14 mouse cellular contexts compared by ENCODE assay signal in the genomic region with DNA sequence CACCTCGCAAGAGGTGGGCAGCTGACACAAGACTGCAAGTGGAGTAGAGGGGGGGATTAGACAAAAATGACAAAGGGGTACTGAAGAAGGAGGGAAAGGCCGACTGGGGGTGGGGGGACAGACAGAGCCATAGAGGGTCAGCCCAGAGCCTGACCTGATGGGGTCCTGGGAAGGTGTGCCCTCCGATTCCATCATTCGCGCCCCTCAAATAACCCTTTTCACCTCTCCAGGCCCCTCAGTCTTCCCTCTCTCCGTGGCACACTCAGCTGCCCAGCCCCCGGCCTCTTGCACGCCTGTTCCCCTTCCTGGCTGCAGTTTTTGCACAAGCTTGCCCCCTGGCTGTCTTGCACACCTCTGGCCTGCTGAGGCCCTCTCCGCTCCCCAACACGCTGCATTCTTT. TPM values are rescaled to one million over a fixed set of nuclear protein-coding genes. Genes with fewer than 3 reads are reported as not detected.
A peak's percentile ranks its signal among the peaks of the same experiment; 100 is the strongest.
DNase-seq lines count a peak whose midpoint lies in the region; ATAC-seq and TF ChIP-seq lines count a peak whose summit lies in the region.
"Had no signal": no experiment of that assay in that cellular context is flagged by ENCODE, and none has a peak within 500 bp of the region (broad histone marks: within the 10 kb centered on the region; RNA-seq: fewer than 3 reads in every experiment).

No protein-coding gene starts in this region.

- peaks cover 38% of the 10 kb centered on the region for H3K4me1 ChIP-seq in forebrain, embryonic 11.5 days (replicated peaks; ENCODE audit: control insufficient read depth, insufficient read depth, low read length)
- no peaks in the 10 kb centered on the region for H3K4me1 ChIP-seq in forebrain, postnatal 0 days (ENCODE audit: insufficient read depth)
- H3K4me1 ChIP-seq in forebrain, embryonic 15.5 days = peaks cover 55% of the 10 kb centered on the region
- H3K4me1 ChIP-seq in midbrain, embryonic 16.5 days (ENCODE audit: control insufficient read depth, insufficient read depth, low read length) = peaks cover 31% of the 10 kb centered on the region

- no peak overlapping the region for H3K27ac ChIP-seq in forebrain, embryonic 11.5 days (ENCODE audit: low read depth, low read length)
- H3K27ac ChIP-seq in forebrain, postnatal 0 days (ENCODE audit: low read depth, low read length) = no peak overlapping the region
- peak overlapping the region; percentile 67; the same call in 1 of the 2 replicates for H3K27ac ChIP-seq in layer of hippocampus, adult 2 months
- no peak overlapping the region for H3K27ac ChIP-seq in forebrain, embryonic 15.5 days (replicated peaks)
- peak overlapping the region; percentile 23 for H3K27ac ChIP-seq in midbrain, embryonic 16.5 days (ENCODE audit: low read length)

- H3K9ac ChIP-seq in forebrain, embryonic 11.5 days (ENCODE audit: low read length) = no peak overlapping the region
- H3K9ac ChIP-seq in forebrain, postnatal 0 days = no peak overlapping the region
- no peak overlapping the region for H3K9ac ChIP-seq in forebrain, embryonic 15.5 days (replicated peaks)
- H3K9ac ChIP-seq in midbrain, embryonic 16.5 days (ENCODE audit: low read depth, low read length) = 0 out of 2 replicates have a peak overlapping the region, but pooled peaks have one; percentile 38

- H3K36me3 ChIP-seq in forebrain, embryonic 11.5 days (ENCODE audit: control insufficient read depth, insufficient read depth, low read length) = no peaks in the 10 kb centered on the region
- peaks cover 22% of the 10 kb centered on the region for H3K36me3 ChIP-seq in forebrain, postnatal 0 days (ENCODE audit: insufficient read depth)
- H3K36me3 ChIP-seq in forebrain, embryonic 15.5 days = 0 out of 2 replicates have a peak, but pooled peaks cover 4% of the 10 kb centered on the region
- H3K36me3 ChIP-seq in midbrain, embryonic 16.5 days (ENCODE audit: control insufficient read depth, insufficient read depth, low read length) = peaks cover 14% of the 10 kb centered on the region

- H3K9me3 ChIP-seq in forebrain, embryonic 11.5 days (ENCODE audit: control insufficient read depth, low read length) = no peaks in the 10 kb centered on the region
- no peaks in the 10 kb centered on the region for H3K9me3 ChIP-seq in forebrain, postnatal 0 days (ENCODE audit: low read length)
- H3K9me3 ChIP-seq in forebrain, embryonic 15.5 days = no peaks in the 10 kb centered on the region
- no peaks in the 10 kb centered on the region for H3K9me3 ChIP-seq in midbrain, embryonic 16.5 days (replicated peaks; ENCODE audit: control insufficient read depth, low read length, poor library complexity, severe bottlenecking)

- no peak for DNase-seq in forebrain, embryonic 11.5 days (ENCODE audit: low spot score)
- DNase-seq in forebrain, postnatal 0 days = no peak
- no peak for DNase-seq in layer of hippocampus, adult 2 months (ENCODE audit: low spot score in 2 of 2)
- DNase-seq in layer of hippocampus, adult 18-20 months (ENCODE audit: low spot score in 2 of 2) = no peak
- no peak for DNase-seq in thymus, postnatal 25 days
- DNase-seq: adrenal gland, postnatal 14 days; cerebellum, adult 18-20 months; gastrocnemius, postnatal 14 days; thymus, postnatal 4 days had no signal

- no peak; the same call in 1 of the 2 replicates for TF ChIP-seq CTCF in forebrain, postnatal 0 days (IDR thresholded peaks at IDR 0.05; ENCODE audit: low read depth)
- TF ChIP-seq CTCF in layer of hippocampus, adult 2 months (conservative IDR thresholded peaks at IDR 0.05) = no peak

- peak overlapping the region; percentile 20; the same call in 1 of the 2 replicates for H3K4me3 ChIP-seq in forebrain, embryonic 11.5 days (ENCODE audit: low read depth, low read length)
- no peak overlapping the region for H3K4me3 ChIP-seq in forebrain, postnatal 0 days (ENCODE audit: low read depth, low read length)
- no peak overlapping the region for H3K4me3 ChIP-seq in layer of hippocampus, adult 2 months
- H3K4me3 ChIP-seq in forebrain, embryonic 15.5 days = 0 out of 2 replicates have a peak overlapping the region, but pooled peaks have one; percentile 4
- no peak overlapping the region for H3K4me3 ChIP-seq in midbrain, embryonic 16.5 days (ENCODE audit: low read depth, low read length)

- WGBS in forebrain, embryonic 11.5 days = 6% methylated on average over 9 of the region's 10 CpGs
- 14% methylated on average over 10 of the region's 10 CpGs for WGBS in forebrain, postnatal 0 days
- WGBS in forebrain, embryonic 15.5 days = 17% methylated on average over 10 of the region's 10 CpGs
- 16% methylated on average over 9 of the region's 10 CpGs for WGBS in midbrain, embryonic 16.5 days

- peak overlapping the region; percentile 24; the same call in 1 of the 2 replicates for H3K4me2 ChIP-seq in forebrain, embryonic 11.5 days (ENCODE audit: low read depth, low read length, severe bottlenecking)
- H3K4me2 ChIP-seq in forebrain, postnatal 0 days (ENCODE audit: low read depth) = no peak overlapping the region
- 0 out of 2 replicates have a peak overlapping the region, but pooled peaks have one; percentile 7 for H3K4me2 ChIP-seq in forebrain, embryonic 15.5 days (replicated peaks)
- peak overlapping the region; percentile 15; the same call in 1 of the 2 replicates for H3K4me2 ChIP-seq in midbrain, embryonic 16.5 days (ENCODE audit: low read length)

- no peak for ATAC-seq in forebrain, embryonic 11.5 days (replicated peaks; ENCODE audit: low FRiP score)
- no peak for ATAC-seq in forebrain, postnatal 0 days
- ATAC-seq in forebrain, embryonic 15.5 days (replicated peaks) = no peak
- no peak for ATAC-seq in midbrain, embryonic 16.5 days
- no peak for ATAC-seq in inflammation-experienced regulatory T-cells, adult 6 months
- ATAC-seq: Patski had no signal

- H3K27me3 ChIP-seq in forebrain, embryonic 11.5 days (ENCODE audit: control insufficient read depth, insufficient read depth, low read length) = peaks cover 50% of the 10 kb centered on the region
- peaks cover 18% of the 10 kb centered on the region for H3K27me3 ChIP-seq in forebrain, postnatal 0 days (ENCODE audit: insufficient read depth, low read length)
- peaks cover 64% of the 10 kb centered on the region for H3K27me3 ChIP-seq in forebrain, embryonic 15.5 days
- peaks cover 10% of the 10 kb centered on the region for H3K27me3 ChIP-seq in midbrain, embryonic 16.5 days (ENCODE audit: control insufficient read depth, insufficient read depth, low read depth, low read length)

RNA-seq across cellular contexts. Expression of a gene that starts 26.4 kb away (rescaled TPM):
- 3.2 and 4.0 TPM in 2 replicates for polyA plus RNA-seq in forebrain, embryonic 11.5 days (2014; fragmentation: Nextera tagmentation; extraction: Ambion mirVana)
- 48.2 and 77.2 TPM in 2 replicates for total RNA-seq in forebrain, postnatal 0 days (2014; rRNA removed)
- 43.9 and 55.0 TPM in 2 replicates for polyA plus RNA-seq in forebrain, postnatal 0 days (2015; fragmentation: Nextera tagmentation; extraction: Ambion mirVana)
- 10 to 100 TPM; 89.4 to 95.9 TPM for total RNA-seq in layer of hippocampus, adult 2 months (2021)
- 10 to 100 TPM; 85.4 to 87.4 TPM for total RNA-seq in layer of hippocampus, adult 18-20 months (2021)
- 24.5 and 26.7 TPM in 2 replicates for polyA plus RNA-seq in forebrain, embryonic 15.5 days (2015; fragmentation: Nextera tagmentation; extraction: Ambion mirVana)
- polyA plus RNA-seq in midbrain, embryonic 16.5 days (2015; fragmentation: Nextera tagmentation; extraction: Ambion mirVana) = 57.4 and 73.2 TPM in 2 replicates
- not detected for polyA plus RNA-seq in inflammation-experienced regulatory T-cells, adult 6 months (2017; shearing (Covaris generic))

RNA-seq across cellular contexts. Expression of a gene that starts 28.1 kb away (rescaled TPM):
- 0.89 and 0.96 TPM in 2 replicates for polyA plus RNA-seq in forebrain, embryonic 11.5 days (2014; fragmentation: Nextera tagmentation; extraction: Ambion mirVana)
- total RNA-seq in forebrain, postnatal 0 days (2014; rRNA removed) = 1.3 and 7.3 TPM in 2 replicates
- 2.7 and 3.5 TPM in 2 replicates for polyA plus RNA-seq in forebrain, postnatal 0 days (2015; fragmentation: Nextera tagmentation; extraction: Ambion mirVana)
- total RNA-seq in layer of hippocampus, adult 2 months (2021) = 1 to 10 TPM; 3.0 to 3.3 TPM
- total RNA-seq in layer of hippocampus, adult 18-20 months (2021) = 1 to 10 TPM; 2.1 to 4.5 TPM
- polyA plus RNA-seq in forebrain, embryonic 15.5 days (2015; fragmentation: Nextera tagmentation; extraction: Ambion mirVana) = 1.1 and 1.4 TPM in 2 replicates
- polyA plus RNA-seq in midbrain, embryonic 16.5 days (2015; fragmentation: Nextera tagmentation; extraction: Ambion mirVana) = 2.0 and 3.6 TPM in 2 replicates
- polyA plus RNA-seq in inflammation-experienced regulatory T-cells, adult 6 months (2017; shearing (Covaris generic)) = not detected
- total RNA-seq: gastrocnemius, postnatal 14 days; liver, adult 2 months had no signal

RNA-seq across cellular contexts. Expression of a gene that starts 47.5 kb away (rescaled TPM):
- 3.6 and 4.2 TPM in 2 replicates for polyA plus RNA-seq in forebrain, embryonic 11.5 days (2014; fragmentation: Nextera tagmentation; extraction: Ambion mirVana)
- total RNA-seq in forebrain, postnatal 0 days (2014; rRNA removed) = 31.1 and 34.2 TPM in 2 replicates
- polyA plus RNA-seq in forebrain, postnatal 0 days (2015; fragmentation: Nextera tagmentation; extraction: Ambion mirVana) = 15.4 and 29.7 TPM in 2 replicates
- total RNA-seq in layer of hippocampus, adult 2 months (2021) = 100 to 1,000 TPM; 647 to 698 TPM
- total RNA-seq in layer of hippocampus, adult 18-20 months (2021) = 100 to 1,000 TPM; 626 to 653 TPM
- polyA plus RNA-seq in forebrain, embryonic 15.5 days (2015; fragmentation: Nextera tagmentation; extraction: Ambion mirVana) = 22.0 and 24.2 TPM in 2 replicates
- 35.6 and 36.8 TPM in 2 replicates for polyA plus RNA-seq in midbrain, embryonic 16.5 days (2015; fragmentation: Nextera tagmentation; extraction: Ambion mirVana)
- polyA plus RNA-seq in inflammation-experienced regulatory T-cells, adult 6 months (2017; shearing (Covaris generic)) = under 1 TPM; 0.15 to 0.62 (median 0.20) TPM
- total RNA-seq: liver, adult 2 months had no signal

RNA-seq across cellular contexts. Expression of a gene that starts 50.8 kb away (rescaled TPM):
- polyA plus RNA-seq in forebrain, embryonic 11.5 days (2014; fragmentation: Nextera tagmentation; extraction: Ambion mirVana) = 3.2 TPM in 2 replicates
- 3.8 and 4.7 TPM in 2 replicates for total RNA-seq in forebrain, postnatal 0 days (2014; rRNA removed)
- 3.7 and 4.3 TPM in 2 replicates for polyA plus RNA-seq in forebrain, postnatal 0 days (2015; fragmentation: Nextera tagmentation; extraction: Ambion mirVana)
- 1 to 10 TPM; 3.0 to 3.5 TPM for total RNA-seq in layer of hippocampus, adult 2 months (2021)
- total RNA-seq in layer of hippocampus, adult 18-20 months (2021) = 1 to 10 TPM; 3.3 to 3.6 TPM
- 3.7 TPM in 2 replicates for polyA plus RNA-seq in forebrain, embryonic 15.5 days (2015; fragmentation: Nextera tagmentation; extraction: Ambion mirVana)
- 4.0 and 4.2 TPM in 2 replicates for polyA plus RNA-seq in midbrain, embryonic 16.5 days (2015; fragmentation: Nextera tagmentation; extraction: Ambion mirVana)
- under 1 TPM; 0.28 to 0.62 (median 0.34) TPM for polyA plus RNA-seq in inflammation-experienced regulatory T-cells, adult 6 months (2017; shearing (Covaris generic))

Comparison
In these comparisons a context has a peak if more than half of its experiments do, and no peak if none do; other contexts are left out.
1. H3K4me3 ChIP-seq: peak in forebrain, embryonic 11.5 days (single experiment) and forebrain, embryonic 15.5 days (single experiment); none in forebrain, postnatal 0 days (single experiment), layer of hippocampus, adult 2 months (single experiment) and midbrain, embryonic 16.5 days (single experiment).
2. H3K27ac ChIP-seq: peak in layer of hippocampus, adult 2 months (single experiment) and midbrain, embryonic 16.5 days (single experiment); none in forebrain, embryonic 11.5 days (single experiment), forebrain, postnatal 0 days (single experiment) and forebrain, embryonic 15.5 days (single experiment).